Mouse (Mus musculus): Measurements from ENCODE around the gene Llgl2.

DNA sequence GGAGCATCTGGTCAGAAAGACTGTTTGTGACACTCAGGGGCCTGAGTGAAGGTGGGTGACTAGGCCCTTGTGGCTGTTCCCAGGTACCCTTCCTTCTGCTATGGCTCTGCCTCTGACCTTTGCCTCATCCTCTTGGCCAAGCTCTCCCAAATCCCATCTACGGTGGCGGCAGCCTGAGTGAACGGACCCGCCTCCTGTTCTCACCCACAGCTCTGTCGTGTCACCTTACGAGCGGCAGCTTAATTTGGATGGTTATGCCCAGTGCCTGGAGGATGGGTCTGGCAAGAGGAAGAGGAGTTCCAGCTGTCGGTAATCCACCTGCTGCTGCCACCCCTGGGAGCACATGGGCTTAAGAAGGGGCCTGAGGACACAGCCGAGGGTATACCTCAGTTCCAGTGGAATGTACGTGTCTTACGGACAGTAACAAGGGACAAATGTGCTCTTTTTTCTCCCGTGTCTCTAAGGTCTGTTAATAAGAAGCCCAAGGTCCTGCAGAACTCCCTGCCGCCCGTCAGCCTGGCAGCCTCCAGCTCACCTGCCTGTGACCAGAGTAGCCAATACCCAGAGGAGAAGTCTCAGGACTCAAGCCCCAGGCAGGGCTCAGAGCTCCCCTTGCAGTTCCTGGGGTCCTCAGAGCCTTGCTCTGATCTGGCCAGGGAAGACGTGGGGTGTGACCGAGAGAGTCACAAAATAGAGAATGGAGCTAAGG, 3.8 kb upstream of the Llgl2 start:
- no peak for TF ChIP-seq EP300 (IDR thresholded peaks at IDR 0.05; ENCODE audit: low read length)
- no peak for TF ChIP-seq ZKSCAN1 (IDR thresholded peaks at IDR 0.05; ENCODE audit: borderline replicate concordance, low read depth, low read length)
- TF ChIP-seq POLR2A (IDR thresholded peaks at IDR 0.05; ENCODE audit: low read depth, low read length), result no peak
- no peak for TF ChIP-seq CTCF (conservative IDR thresholded peaks at IDR 0.05 in 1 of 2, IDR thresholded peaks at IDR 0.05 in 1 of 2; ENCODE audit: low read depth in 2 of 2, low read length in 2 of 2)
- TF ChIP-seq ELF1 (IDR thresholded peaks at IDR 0.05; ENCODE audit: low read depth, low read length), result no peak
- no peak for TF ChIP-seq HCFC1 (IDR thresholded peaks at IDR 0.05; ENCODE audit: low read depth, low read length)
- TF ChIP-seq NELFE (IDR thresholded peaks at IDR 0.05; ENCODE audit: low read depth, low read length), result no peak
- no peak for TF ChIP-seq RAD21 (IDR thresholded peaks at IDR 0.05; ENCODE audit: low read depth, low read length)
- no peak for TF ChIP-seq SMC3 (IDR thresholded peaks at IDR 0.05; ENCODE audit: low read depth, low read length)
- no peak for TF ChIP-seq MAX (IDR thresholded peaks at IDR 0.05; ENCODE audit: low read length)
- no peak for TF ChIP-seq CHD1 (IDR thresholded peaks at IDR 0.05; ENCODE audit: low read depth, low read length)
- no peak for TF ChIP-seq TBP (conservative IDR thresholded peaks at IDR 0.05; ENCODE audit: low read depth, low read length)
- no peak for TF ChIP-seq ZNF384 (IDR thresholded peaks at IDR 0.05; ENCODE audit: low read depth, low read length)
